Mouse (Mus musculus): ENCODE measurements around the gene Eif5a. TPM values are rescaled to one million over a fixed set of nuclear protein-coding genes. Genes with fewer than 3 reads are reported as not detected.

The Eif5a gene
- polyA plus RNA-seq, 1 experiment from 2014 or later, result 1,061 TPM

DNA sequence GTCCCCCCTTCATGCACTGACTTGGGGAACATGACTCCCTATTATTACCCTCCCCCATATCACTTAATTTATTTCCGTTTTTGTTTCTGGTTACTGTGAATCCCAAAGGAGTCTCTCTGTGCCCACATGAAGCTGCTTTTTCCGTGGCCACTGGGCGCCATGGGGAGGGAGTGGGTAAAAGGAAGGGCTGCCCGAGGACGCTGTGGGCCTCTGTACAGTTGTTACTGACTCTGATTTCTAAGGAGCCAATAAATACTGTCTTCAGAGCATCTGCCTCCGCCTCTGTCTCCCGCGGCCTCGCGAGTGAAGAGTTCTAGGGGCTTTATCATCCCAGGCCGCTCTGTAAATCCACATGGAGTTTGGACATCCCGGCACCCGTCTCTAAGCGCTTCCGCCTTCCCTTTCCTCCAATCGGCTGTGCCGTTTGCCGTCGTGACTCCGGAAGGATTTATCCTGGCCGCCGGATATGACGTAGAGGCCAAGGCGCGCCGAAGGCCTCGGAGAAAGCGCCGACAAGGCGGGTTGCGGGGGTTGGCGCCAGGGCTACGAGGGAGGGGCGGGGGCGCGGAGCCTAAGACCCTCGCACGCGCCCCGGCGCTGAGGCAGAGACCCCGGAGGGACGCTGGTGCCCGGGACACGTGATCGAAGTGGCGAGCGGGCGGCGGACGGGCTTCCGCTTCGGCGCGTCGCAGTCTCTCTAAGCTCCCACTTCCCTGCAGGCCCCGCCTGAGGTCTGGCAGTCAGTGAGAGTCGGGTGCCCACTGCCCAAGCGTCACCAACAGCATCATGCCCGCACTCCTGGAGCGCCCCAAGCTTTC lies 8.0 kb downstream of the Eif5a start, which contains the start of gene Gps2:
Gene Gps2 (plus strand): TSS at position 335 of the 818 bp plus-strand sequence.
- no peaks in the 10 kb centered on the region for H3K27me3 ChIP-seq (ENCODE audit: control insufficient read depth, insufficient read depth, low read depth, low read length)

DNA sequence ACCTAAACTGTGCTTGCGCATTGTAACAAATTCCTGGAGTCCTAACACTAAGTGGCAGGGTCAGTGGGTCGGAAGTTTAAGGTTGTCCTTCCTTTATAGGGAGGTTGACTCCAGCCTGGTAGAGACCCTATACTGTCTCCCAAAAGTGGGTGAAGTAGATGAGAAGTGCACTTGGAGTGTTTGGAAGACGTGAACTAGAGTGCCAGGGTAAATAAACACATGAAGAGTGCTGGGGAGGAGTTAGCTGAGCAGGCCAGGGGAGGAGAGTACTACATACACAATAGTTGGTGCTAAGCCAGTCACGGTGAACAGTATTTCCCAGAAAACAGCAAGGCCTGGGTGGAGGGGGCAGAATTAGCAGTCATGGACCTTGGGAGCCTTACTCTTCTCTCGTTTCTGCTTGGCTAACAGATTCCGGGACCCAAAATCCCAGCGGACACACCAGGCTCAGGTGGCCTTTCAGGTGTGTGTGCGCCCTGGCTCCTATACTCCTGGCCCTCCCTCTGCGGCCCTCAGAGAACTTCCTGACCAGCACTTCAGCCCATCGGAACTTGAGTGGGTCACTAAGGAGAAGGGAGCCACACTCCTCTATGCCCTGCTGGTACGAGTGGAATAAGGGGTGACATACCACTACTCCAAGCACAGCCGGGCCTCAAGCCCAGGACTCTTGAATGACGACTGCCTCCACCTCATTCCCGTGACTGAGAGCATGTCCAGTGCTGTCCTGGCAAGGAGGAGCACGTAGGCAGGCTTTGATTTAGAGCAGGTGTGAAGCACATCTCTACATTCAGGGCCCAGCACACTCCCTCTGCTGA lies 8.8 kb downstream of the Eif5a start:
- H3K9me3 ChIP-seq (replicated peaks; ENCODE audit: control insufficient read depth, low read length, poor library complexity, severe bottlenecking), result no peaks in the 10 kb centered on the region
- H3K4me1 ChIP-seq (ENCODE audit: control insufficient read depth, insufficient read depth, low read length), result peaks cover 24% of the 10 kb centered on the region
- H3K9ac ChIP-seq (ENCODE audit: low read depth, low read length), result 0 out of 2 replicates have a peak overlapping the region, but pooled peaks have one; percentile 43
- H3K27me3 ChIP-seq (ENCODE audit: control insufficient read depth, insufficient read depth, low read depth, low read length), result no peaks in the 10 kb centered on the region
- H3K27ac ChIP-seq (ENCODE audit: low read length), result no peak overlapping the region; the same call in 1 of the 2 replicates
- ATAC-seq, result peak; percentile 32; the same call in 1 of the 2 replicates
- H3K36me3 ChIP-seq (ENCODE audit: control insufficient read depth, insufficient read depth, low read length), result peaks cover 46% of the 10 kb centered on the region
- peak overlapping the region; percentile 80; the same call in 1 of the 2 replicates for H3K4me3 ChIP-seq (ENCODE audit: low read depth, low read length)
- 78% methylated on average over 15 of the region's 15 CpGs for WGBS
- peak overlapping the region; percentile 68 for H3K4me2 ChIP-seq (ENCODE audit: low read length)

More for the DNA sequence above, 8.0 kb downstream of the Eif5a start, which contains the start of gene Gps2:
- peaks cover 25% of the 10 kb centered on the region for H3K4me1 ChIP-seq (ENCODE audit: control insufficient read depth, insufficient read depth, low read length)
- no peaks in the 10 kb centered on the region for H3K9me3 ChIP-seq (replicated peaks; ENCODE audit: control insufficient read depth, low read length, poor library complexity, severe bottlenecking)
- H3K4me2 ChIP-seq (ENCODE audit: low read length), result peak within 1 kb of the TSS; percentile 97
- peak within 1 kb of the TSS; percentile 92 for H3K27ac ChIP-seq (ENCODE audit: low read length)
- peaks cover 40% of the 10 kb centered on the region for H3K36me3 ChIP-seq (ENCODE audit: control insufficient read depth, insufficient read depth, low read length)
- H3K4me3 ChIP-seq (ENCODE audit: low read depth, low read length), result peak within 1 kb of the TSS; percentile 80
- ATAC-seq, result peak; percentile 88
- H3K9ac ChIP-seq (ENCODE audit: low read depth, low read length), result peak within 1 kb of the TSS; percentile 85
- 3% methylated on average over 55 of the region's 61 CpGs for WGBS

DNA sequence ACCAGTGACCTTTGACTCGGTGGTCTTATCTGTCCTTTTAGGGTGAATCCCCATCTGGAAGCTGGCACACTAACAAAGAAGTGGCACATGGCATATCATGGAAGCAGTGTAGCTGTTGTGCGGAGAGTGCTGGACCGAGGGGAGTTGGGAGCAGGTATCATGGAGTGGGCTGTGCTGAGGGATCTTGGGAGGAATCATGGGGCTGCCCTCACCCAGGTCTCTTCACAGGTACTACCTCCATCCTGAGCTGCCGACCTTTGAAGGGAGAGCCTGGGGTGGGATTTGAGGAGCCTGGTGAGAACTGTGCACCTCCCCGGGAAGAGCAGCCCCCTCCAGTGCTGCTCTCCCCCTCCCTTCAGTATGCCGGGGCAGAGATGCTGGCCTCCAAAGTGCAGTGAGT lies 10.1 kb downstream of the Eif5a start:
- Histone ChIP-seq H3K27ac (ENCODE audit: low read length) (no peak overlapping the region), H3K9me3 (replicated peaks; ENCODE audit: control insufficient read depth, low read length, poor library complexity, severe bottlenecking) (no peaks in the 10 kb centered on the region), H3K4me1 (ENCODE audit: control insufficient read depth, insufficient read depth, low read length) (peaks cover 24% of the 10 kb centered on the region), H3K4me2 (ENCODE audit: low read length) (no peak overlapping the region), H3K9ac (ENCODE audit: low read depth, low read length) (no peak overlapping the region), H3K27me3 (ENCODE audit: control insufficient read depth, insufficient read depth, low read depth, low read length) (no peaks in the 10 kb centered on the region), H3K4me3 (ENCODE audit: low read depth, low read length) (no peak overlapping the region), H3K36me3 (ENCODE audit: control insufficient read depth, insufficient read depth, low read length) (peaks cover 47% of the 10 kb centered on the region)
- ATAC-seq, result no peak
- WGBS, result 87% methylated on average over 6 of the region's 6 CpGs

DNA sequence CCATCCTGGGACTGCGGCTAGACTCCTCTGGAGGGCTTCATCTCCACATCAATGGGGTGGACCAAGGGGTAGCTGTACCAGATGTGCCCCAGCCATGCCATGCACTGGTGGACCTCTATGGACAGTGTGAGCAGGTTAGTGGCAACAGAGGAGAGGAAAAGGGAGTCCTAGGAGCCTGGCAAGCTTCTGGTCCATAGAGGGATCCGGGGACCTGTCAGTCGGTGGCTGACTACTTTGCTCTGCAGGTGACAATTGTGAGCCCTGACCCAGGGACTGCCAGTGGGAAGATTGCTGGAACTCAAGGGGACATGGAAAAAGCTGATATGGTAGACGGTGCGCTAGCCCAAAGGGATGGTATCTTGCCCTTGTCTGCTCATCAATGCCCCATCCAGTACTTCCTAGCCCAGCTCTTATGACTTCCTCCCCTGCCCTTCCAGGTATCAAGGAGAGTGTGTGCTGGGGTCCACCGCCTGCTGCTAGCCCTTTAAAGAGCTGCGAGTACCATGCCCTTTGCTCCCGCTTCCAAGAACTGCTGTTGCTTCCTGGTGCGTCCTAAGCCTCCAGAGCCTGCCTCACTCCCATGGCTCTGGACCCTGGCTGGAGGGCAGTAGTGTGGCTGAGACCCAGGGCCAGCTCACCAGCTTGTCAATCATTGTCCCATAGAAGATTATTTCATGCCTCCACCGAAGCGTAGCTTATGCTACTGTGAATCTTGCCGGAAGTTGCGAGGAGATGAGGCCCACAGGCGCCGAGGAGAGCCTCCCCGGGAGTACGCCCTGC lies 10.8 kb downstream of the Eif5a start:
- peaks cover 52% of the 10 kb centered on the region for H3K36me3 ChIP-seq (ENCODE audit: control insufficient read depth, insufficient read depth, low read length)
- H3K9me3 ChIP-seq (replicated peaks; ENCODE audit: control insufficient read depth, low read length, poor library complexity, severe bottlenecking), result no peaks in the 10 kb centered on the region
- no peak overlapping the region for H3K4me3 ChIP-seq (ENCODE audit: low read depth, low read length)
- H3K27me3 ChIP-seq (ENCODE audit: control insufficient read depth, insufficient read depth, low read depth, low read length), result no peaks in the 10 kb centered on the region
- WGBS, result 94% methylated on average over 17 of the region's 17 CpGs
- H3K4me2 ChIP-seq (ENCODE audit: low read length), result no peak overlapping the region
- H3K9ac ChIP-seq (ENCODE audit: low read depth, low read length), result no peak overlapping the region
- no peak for ATAC-seq
- H3K4me1 ChIP-seq (ENCODE audit: control insufficient read depth, insufficient read depth, low read length), result peaks cover 23% of the 10 kb centered on the region
- H3K27ac ChIP-seq (ENCODE audit: low read length), result no peak overlapping the region

DNA sequence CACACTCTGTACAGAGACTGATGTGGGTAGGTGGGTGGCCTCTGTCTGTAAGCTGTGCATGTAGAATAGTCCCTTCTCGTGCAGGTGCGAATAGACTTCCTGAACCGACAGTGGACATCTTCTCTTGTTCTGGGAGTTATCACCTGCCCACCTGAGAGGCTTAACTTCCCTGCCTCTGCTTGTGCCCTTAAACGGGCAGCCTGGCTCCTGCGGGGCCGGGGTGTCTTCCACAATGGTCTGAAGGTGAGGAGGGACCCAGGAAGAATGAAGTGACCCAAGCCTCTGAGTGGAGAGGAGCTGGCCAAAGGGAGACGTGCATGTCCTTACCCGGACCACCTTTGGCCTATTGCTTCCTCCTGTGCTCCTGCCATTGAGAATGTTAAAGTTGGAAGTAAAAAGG lies 11.6 kb downstream of the Eif5a start:
- 94% methylated on average over 8 of the region's 8 CpGs for WGBS
- Histone ChIP-seq H3K27me3 (ENCODE audit: control insufficient read depth, insufficient read depth, low read depth, low read length) (no peaks in the 10 kb centered on the region), H3K36me3 (ENCODE audit: control insufficient read depth, insufficient read depth, low read length) (peaks cover 53% of the 10 kb centered on the region), H3K4me1 (ENCODE audit: control insufficient read depth, insufficient read depth, low read length) (peaks cover 16% of the 10 kb centered on the region), H3K4me3 (ENCODE audit: low read depth, low read length) (no peak overlapping the region), H3K4me2 (ENCODE audit: low read length) (no peak overlapping the region), H3K9me3 (replicated peaks; ENCODE audit: control insufficient read depth, low read length, poor library complexity, severe bottlenecking) (no peaks in the 10 kb centered on the region), H3K27ac (ENCODE audit: low read length) (no peak overlapping the region), H3K9ac (ENCODE audit: low read depth, low read length) (no peak overlapping the region)
- no peak for ATAC-seq

DNA sequence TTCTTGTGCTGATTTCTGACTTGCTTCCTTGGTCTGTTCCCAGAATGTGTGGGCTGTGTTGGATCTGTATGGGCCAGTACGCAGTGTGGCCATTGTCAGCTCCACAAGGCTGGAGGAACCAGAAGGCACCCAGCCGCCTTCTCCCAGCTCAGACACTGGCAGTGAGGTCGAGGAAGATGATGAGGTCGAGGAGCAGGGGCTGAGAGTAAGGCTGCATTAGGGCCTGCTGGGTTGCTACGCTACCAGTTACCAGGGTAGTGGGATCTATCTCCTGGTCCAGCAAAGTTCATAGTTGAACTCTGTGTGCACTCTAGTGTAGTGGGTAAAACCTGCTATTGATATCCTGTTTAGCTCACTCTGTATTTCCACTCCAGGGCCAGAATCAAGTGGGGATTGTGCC lies 12.6 kb downstream of the Eif5a start:
- no peak overlapping the region for H3K4me2 ChIP-seq (ENCODE audit: low read length)
- H3K9me3 ChIP-seq (replicated peaks; ENCODE audit: control insufficient read depth, low read length, poor library complexity, severe bottlenecking), result no peaks in the 10 kb centered on the region
- WGBS, result 85% methylated on average over 5 of the region's 5 CpGs
- no peak overlapping the region for H3K4me3 ChIP-seq (ENCODE audit: low read depth, low read length)
- peaks cover 58% of the 10 kb centered on the region for H3K36me3 ChIP-seq (ENCODE audit: control insufficient read depth, insufficient read depth, low read length)
- no peak overlapping the region for H3K9ac ChIP-seq (ENCODE audit: low read depth, low read length)
- no peak overlapping the region for H3K27ac ChIP-seq (ENCODE audit: low read length)
- H3K4me1 ChIP-seq (ENCODE audit: control insufficient read depth, insufficient read depth, low read length), result peaks cover 7% of the 10 kb centered on the region
- no peak for ATAC-seq
- no peaks in the 10 kb centered on the region for H3K27me3 ChIP-seq (ENCODE audit: control insufficient read depth, insufficient read depth, low read depth, low read length)

DNA sequence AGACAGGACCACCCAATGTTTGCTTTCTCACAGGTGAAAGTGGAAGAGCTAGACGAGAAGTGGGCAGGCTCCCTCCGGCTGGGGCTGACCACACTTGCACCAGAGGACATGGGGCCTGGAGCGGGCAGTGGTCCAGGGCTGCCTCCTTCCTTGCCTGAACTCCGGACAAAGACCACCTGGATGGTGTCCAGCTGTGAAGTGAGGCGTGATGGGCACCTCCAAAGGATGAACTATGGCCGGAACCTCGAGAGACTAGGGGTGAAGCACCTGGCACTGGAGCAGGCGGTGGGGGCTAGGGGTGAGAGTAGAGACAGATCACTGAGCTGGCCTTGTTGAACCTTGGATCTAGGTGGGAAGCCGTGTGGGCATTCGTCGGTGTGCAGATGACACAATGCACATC lies 13.1 kb downstream of the Eif5a start:
- no peak overlapping the region for H3K4me3 ChIP-seq (ENCODE audit: low read depth, low read length)
- H3K36me3 ChIP-seq (ENCODE audit: control insufficient read depth, insufficient read depth, low read length), result peaks cover 58% of the 10 kb centered on the region
- no peak overlapping the region for H3K27ac ChIP-seq (ENCODE audit: low read length)
- peaks cover 6% of the 10 kb centered on the region for H3K4me1 ChIP-seq (ENCODE audit: control insufficient read depth, insufficient read depth, low read length)
- H3K9me3 ChIP-seq (replicated peaks; ENCODE audit: control insufficient read depth, low read length, poor library complexity, severe bottlenecking), result no peaks in the 10 kb centered on the region
- 92% methylated on average over 11 of the region's 11 CpGs for WGBS
- H3K9ac ChIP-seq (ENCODE audit: low read depth, low read length), result no peak overlapping the region
- no peaks in the 10 kb centered on the region for H3K27me3 ChIP-seq (ENCODE audit: control insufficient read depth, insufficient read depth, low read depth, low read length)
- ATAC-seq, result no peak
- no peak overlapping the region for H3K4me2 ChIP-seq (ENCODE audit: low read length)

DNA sequence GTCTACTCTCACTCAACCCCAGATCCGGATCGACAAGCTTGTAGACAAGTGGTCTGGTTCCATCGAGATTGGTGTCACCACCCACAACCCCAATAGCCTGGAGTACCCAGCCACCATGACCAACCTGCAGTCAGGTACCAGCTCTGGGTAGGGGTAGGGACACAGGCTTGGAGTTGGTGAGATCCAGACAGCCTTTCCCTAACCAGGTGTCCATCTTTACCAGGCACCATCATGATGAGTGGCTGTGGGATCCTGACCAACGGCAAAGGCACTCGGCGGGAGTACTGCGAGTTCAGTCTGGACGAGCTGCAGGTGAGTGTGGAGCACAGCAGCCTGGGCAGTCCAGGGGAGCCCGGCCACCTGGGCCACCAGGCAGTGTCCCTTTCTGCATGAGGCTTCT lies 17.4 kb downstream of the Eif5a start:
- no peak for ATAC-seq
- no peak overlapping the region for H3K27ac ChIP-seq (ENCODE audit: low read length)
- WGBS, result 97% methylated on average over 9 of the region's 9 CpGs
- peaks cover 18% of the 10 kb centered on the region for H3K4me1 ChIP-seq (ENCODE audit: control insufficient read depth, insufficient read depth, low read length)
- H3K4me3 ChIP-seq (ENCODE audit: low read depth, low read length), result no peak overlapping the region
- no peaks in the 10 kb centered on the region for H3K27me3 ChIP-seq (ENCODE audit: control insufficient read depth, insufficient read depth, low read depth, low read length)
- H3K9ac ChIP-seq (ENCODE audit: low read depth, low read length), result no peak overlapping the region
- H3K36me3 ChIP-seq (ENCODE audit: control insufficient read depth, insufficient read depth, low read length), result peaks cover 37% of the 10 kb centered on the region
- no peak overlapping the region for H3K4me2 ChIP-seq (ENCODE audit: low read length)
- H3K9me3 ChIP-seq (replicated peaks; ENCODE audit: control insufficient read depth, low read length, poor library complexity, severe bottlenecking), result no peaks in the 10 kb centered on the region
